Mouse (Mus musculus) hindbrain, embryonic 15.5 days (tissue): Measurements from ENCODE around the gene Pygm. TPM values are rescaled to one million over a fixed set of nuclear protein-coding genes. Genes with fewer than 3 reads are reported as not detected.

ENCODE experiments used
- ATAC-seq: fragments of 200-750 bp; cut with Nextera tagmentation; 2 replicates; pipeline ENCODE4 v1.8.0; 2017; ENCODE audit warnings: low read depth, moderate number of reproducible peaks, moderate TSS enrichment; ENCODE audit not compliant: low FRiP score
- H3K27ac ChIP-seq: fragments of 300-500 bp; sonication (generic); replicated peaks from 2 replicates; pipeline ENCODE4 v1.5.1; 2015; ENCODE audit warnings: mild to moderate bottlenecking, inconsistent platforms
- H3K27me3 ChIP-seq: fragments of 300-500 bp; sonication (generic); 2 replicates; pipeline ENCODE4 v1.6.1; 2015; ENCODE audit warnings: control low read depth, inconsistent platforms
- H3K36me3 ChIP-seq: fragments of 300-500 bp; sonication (generic); 2 replicates; pipeline ENCODE4 v1.6.1; 2015; ENCODE audit warnings: control low read depth, inconsistent platforms
- H3K4me1 ChIP-seq: fragments of 300-500 bp; sonication (generic); replicated peaks from 2 replicates; pipeline ENCODE4 v1.6.1; 2015; ENCODE audit warnings: control low read depth, inconsistent platforms
- H3K4me2 ChIP-seq: fragments of 300-500 bp; sonication (generic); 2 replicates; pipeline ENCODE4 v1.6.1; 2015; ENCODE audit warnings: moderate library complexity, mild to moderate bottlenecking, inconsistent platforms
- H3K4me3 ChIP-seq: fragments of 300-500 bp; sonication (generic); 2 replicates; pipeline ENCODE4 v1.5.1; 2015; ENCODE audit warnings: mild to moderate bottlenecking, inconsistent platforms
- H3K9ac ChIP-seq: fragments of 300-500 bp; sonication (generic); 2 replicates; pipeline ENCODE4 v1.6.1; 2015; ENCODE audit warnings: inconsistent platforms
- H3K9me3 ChIP-seq: fragments of 300-500 bp; sonication (generic); 2 replicates; pipeline ENCODE4 v1.6.1; 2016; ENCODE audit warnings: control low read depth, inconsistent platforms
- WGBS: fragments of 180-500 bp; shearing (Covaris S2); methylation state at CpG from one replicate; pipeline ENCODE4 v1.1.7; 2015; 5-methylcytosine and 5-hydroxymethylcytosine counted together
- polyA plus RNA-seq: library from polyadenylated mRNA; unstranded; fragments of >200 nt; fragmentation: Nextera tagmentation; extraction: Ambion mirVana; gene quantifications from 2 replicates; pipeline ENCODE4 v1.2.1, GENCODE M21; 2015

The Pygm gene
- polyA plus RNA-seq: 7.0 and 7.6 TPM in 2 replicates

- WGBS: 23% methylated on average over 7 of the region's 7 CpGs
- H3K4me2 ChIP-seq: no peak within 1 kb of the TSS
- ATAC-seq: no peak
- no peaks in the 10 kb centered on the region; the same call in 1 of the 2 replicates for H3K4me1 ChIP-seq
- H3K9ac ChIP-seq: no peak within 1 kb of the TSS
- H3K4me3 ChIP-seq: no peak within 1 kb of the TSS
- no peaks in the 10 kb centered on the region for H3K36me3 ChIP-seq
- H3K9me3 ChIP-seq: no peaks in the 10 kb centered on the region
- no peaks in the 10 kb centered on the region for H3K27me3 ChIP-seq
- H3K27ac ChIP-seq: peak within 1 kb of the TSS; percentile 38; the same call in 1 of the 2 replicates
Observed at GRCm38 (mm10) chr19:6384128-6384527, at the start of gene Pygm. TSS of gene Pygm (plus strand) at chr19:6384399.

- WGBS: under 1% methylated on average over 43 of the region's 43 CpGs
- Histone ChIP-seq H3K4me2 (peak within 1 kb of the TSS; percentile 90), H3K4me1 (peaks cover 26% of the 10 kb centered on the region), H3K9ac (peak within 1 kb of the TSS; percentile 92), H3K9me3 (no peaks in the 10 kb centered on the region), H3K27me3 (no peaks in the 10 kb centered on the region), H3K36me3 (peaks cover 19% of the 10 kb centered on the region), H3K4me3 (peak within 1 kb of the TSS; percentile 84), H3K27ac (peak within 1 kb of the TSS; percentile 84)
- peak; percentile 96 for ATAC-seq
Observed at GRCm38 (mm10) chr19:6334673-6335457, 49.3 kb upstream of the Pygm start, which contains the start of gene Men1. TSS of gene Men1 (plus strand) at chr19:6334979.

DNA sequence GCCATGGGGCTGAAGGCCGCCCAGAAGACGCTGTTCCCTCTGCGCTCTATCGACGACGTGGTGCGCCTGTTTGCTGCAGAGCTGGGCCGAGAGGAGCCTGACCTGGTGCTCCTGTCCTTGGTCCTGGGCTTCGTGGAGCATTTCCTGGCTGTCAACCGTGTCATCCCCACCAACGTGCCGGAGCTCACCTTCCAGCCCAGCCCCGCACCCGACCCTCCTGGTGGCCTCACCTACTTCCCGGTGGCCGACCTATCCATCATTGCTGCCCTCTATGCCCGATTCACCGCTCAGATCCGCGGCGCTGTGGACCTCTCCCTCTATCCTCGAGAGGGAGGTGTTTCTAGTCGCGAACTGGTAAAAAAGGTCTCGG, 48.8 kb upstream of the Pygm start:
- Histone ChIP-seq H3K4me1 (peaks cover 29% of the 10 kb centered on the region), H3K4me3 (peak overlapping the region; percentile 84), H3K9me3 (no peaks in the 10 kb centered on the region), H3K27me3 (no peaks in the 10 kb centered on the region), H3K36me3 (peaks cover 25% of the 10 kb centered on the region), H3K27ac (peak overlapping the region; percentile 84), H3K9ac (peak overlapping the region; percentile 92), H3K4me2 (peak overlapping the region; percentile 90)
- ATAC-seq: no peak
- WGBS: under 1% methylated on average over 25 of the region's 25 CpGs

GRCm38 (mm10) chr19:6336920-6337319, 47.3 kb upstream of the Pygm start:
- no peak overlapping the region for H3K27ac ChIP-seq
- H3K4me3 ChIP-seq: peak overlapping the region; percentile 84; the same call in 1 of the 2 replicates
- H3K4me2 ChIP-seq: peak overlapping the region; percentile 90
- H3K9me3 ChIP-seq: no peaks in the 10 kb centered on the region
- peaks cover 40% of the 10 kb centered on the region for H3K4me1 ChIP-seq
- WGBS: 92% methylated on average over 10 of the region's 10 CpGs
- ATAC-seq: no peak
- peaks cover 27% of the 10 kb centered on the region for H3K36me3 ChIP-seq
- 0 out of 2 replicates have a peak overlapping the region, but pooled peaks have one; percentile 92 for H3K9ac ChIP-seq
- H3K27me3 ChIP-seq: no peaks in the 10 kb centered on the region

DNA sequence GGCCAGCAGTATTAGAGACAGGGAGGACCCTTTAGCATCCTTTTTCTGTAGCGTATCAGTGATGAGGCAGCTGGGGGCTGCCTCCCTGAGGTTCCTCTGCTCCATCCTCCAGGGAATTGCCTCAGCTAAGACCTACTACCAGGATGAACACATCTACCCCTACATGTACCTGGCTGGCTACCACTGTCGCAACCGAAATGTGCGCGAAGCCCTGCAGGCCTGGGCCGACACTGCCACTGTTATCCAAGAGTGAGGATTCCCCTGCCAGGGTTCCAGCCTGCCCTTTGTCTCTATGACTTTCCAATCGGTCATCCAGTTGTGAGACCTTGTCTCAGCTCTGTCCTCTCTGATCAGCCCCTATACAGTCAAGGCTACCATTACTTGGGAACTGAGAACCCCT, 46.0 kb upstream of the Pygm start:
- Histone ChIP-seq H3K4me2 (no peak overlapping the region), H3K9ac (no peak overlapping the region), H3K36me3 (peaks cover 32% of the 10 kb centered on the region), H3K27me3 (no peaks in the 10 kb centered on the region), H3K9me3 (no peaks in the 10 kb centered on the region), H3K4me3 (no peak overlapping the region), H3K27ac (no peak overlapping the region), H3K4me1 (peaks cover 39% of the 10 kb centered on the region)
- ATAC-seq: no peak
- WGBS: 94% methylated on average over 7 of the region's 7 CpGs

DNA sequence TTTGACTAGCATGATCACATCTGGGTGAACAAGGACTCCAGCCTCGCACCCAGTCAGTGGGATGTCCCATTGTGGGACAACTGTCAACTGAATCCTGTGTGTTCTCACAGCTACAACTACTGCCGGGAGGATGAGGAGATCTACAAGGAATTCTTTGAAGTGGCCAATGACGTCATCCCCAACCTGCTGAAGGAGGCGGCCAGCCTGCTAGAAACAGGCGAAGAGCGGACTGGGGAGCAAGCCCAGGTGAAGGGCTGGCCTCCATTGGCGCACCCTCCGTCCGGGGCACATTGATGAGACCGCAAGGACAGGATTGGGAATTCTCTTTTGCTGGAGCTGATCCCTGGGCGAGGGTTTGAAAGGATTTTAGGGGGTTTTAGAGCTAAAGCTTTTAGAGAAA, 45.5 kb upstream of the Pygm start:
- 97% methylated on average over 11 of the region's 11 CpGs for WGBS
- Histone ChIP-seq H3K9me3 (no peaks in the 10 kb centered on the region), H3K27ac (no peak overlapping the region), H3K36me3 (peaks cover 32% of the 10 kb centered on the region), H3K4me2 (no peak overlapping the region), H3K4me3 (no peak overlapping the region), H3K4me1 (peaks cover 39% of the 10 kb centered on the region), H3K27me3 (no peaks in the 10 kb centered on the region), H3K9ac (no peak overlapping the region)
- no peak for ATAC-seq

- WGBS: 95% methylated on average over 6 of the region's 6 CpGs
- no peak for ATAC-seq
- Histone ChIP-seq H3K9ac (no peak overlapping the region), H3K27me3 (no peaks in the 10 kb centered on the region), H3K4me3 (no peak overlapping the region), H3K4me1 (peaks cover 39% of the 10 kb centered on the region), H3K4me2 (no peak overlapping the region), H3K9me3 (no peaks in the 10 kb centered on the region), H3K36me3 (peaks cover 36% of the 10 kb centered on the region), H3K27ac (no peak overlapping the region)
Observed at GRCm38 (mm10) chr19:6339191-6339590, 45.0 kb upstream of the Pygm start.

DNA sequence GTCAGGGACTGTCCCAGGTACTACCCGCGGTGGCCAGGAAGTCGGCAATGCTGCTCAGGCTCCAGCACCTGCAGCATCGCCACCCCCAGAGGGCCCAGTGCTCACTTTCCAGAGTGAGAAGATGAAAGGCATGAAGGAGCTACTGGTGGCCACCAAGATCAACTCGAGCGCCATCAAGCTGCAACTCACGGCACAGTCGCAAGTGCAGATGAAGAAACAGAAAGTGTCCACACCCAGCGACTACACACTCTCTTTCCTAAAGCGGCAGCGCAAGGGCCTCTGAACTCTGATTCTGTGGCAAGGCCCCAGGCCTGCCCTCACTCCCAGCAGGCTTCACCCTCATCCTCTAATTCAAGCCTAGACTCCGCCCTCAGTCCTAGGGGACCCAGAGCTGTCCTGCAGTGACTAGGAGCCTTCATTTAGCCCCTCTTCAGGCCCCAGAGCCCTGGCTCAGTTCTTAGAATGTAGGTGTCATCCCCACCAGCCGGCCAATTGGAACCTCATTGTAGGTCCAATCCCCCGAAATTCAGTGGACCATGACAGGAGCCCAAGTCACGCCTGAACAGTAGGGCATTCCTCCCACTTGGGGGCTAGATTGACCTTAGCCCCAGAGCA, 44.2 kb upstream of the Pygm start:
- H3K4me3 ChIP-seq: no peak overlapping the region
- ATAC-seq: no peak
- no peaks in the 10 kb centered on the region for H3K27me3 ChIP-seq
- peak overlapping the region; percentile 10; the same call in 1 of the 2 replicates for H3K27ac ChIP-seq
- H3K4me2 ChIP-seq: peak overlapping the region; percentile 79; the same call in 1 of the 2 replicates
- H3K9me3 ChIP-seq: no peaks in the 10 kb centered on the region
- peaks cover 39% of the 10 kb centered on the region for H3K4me1 ChIP-seq
- 65% methylated on average over 15 of the region's 15 CpGs for WGBS
- H3K9ac ChIP-seq: no peak overlapping the region
- peaks cover 43% of the 10 kb centered on the region for H3K36me3 ChIP-seq

DNA sequence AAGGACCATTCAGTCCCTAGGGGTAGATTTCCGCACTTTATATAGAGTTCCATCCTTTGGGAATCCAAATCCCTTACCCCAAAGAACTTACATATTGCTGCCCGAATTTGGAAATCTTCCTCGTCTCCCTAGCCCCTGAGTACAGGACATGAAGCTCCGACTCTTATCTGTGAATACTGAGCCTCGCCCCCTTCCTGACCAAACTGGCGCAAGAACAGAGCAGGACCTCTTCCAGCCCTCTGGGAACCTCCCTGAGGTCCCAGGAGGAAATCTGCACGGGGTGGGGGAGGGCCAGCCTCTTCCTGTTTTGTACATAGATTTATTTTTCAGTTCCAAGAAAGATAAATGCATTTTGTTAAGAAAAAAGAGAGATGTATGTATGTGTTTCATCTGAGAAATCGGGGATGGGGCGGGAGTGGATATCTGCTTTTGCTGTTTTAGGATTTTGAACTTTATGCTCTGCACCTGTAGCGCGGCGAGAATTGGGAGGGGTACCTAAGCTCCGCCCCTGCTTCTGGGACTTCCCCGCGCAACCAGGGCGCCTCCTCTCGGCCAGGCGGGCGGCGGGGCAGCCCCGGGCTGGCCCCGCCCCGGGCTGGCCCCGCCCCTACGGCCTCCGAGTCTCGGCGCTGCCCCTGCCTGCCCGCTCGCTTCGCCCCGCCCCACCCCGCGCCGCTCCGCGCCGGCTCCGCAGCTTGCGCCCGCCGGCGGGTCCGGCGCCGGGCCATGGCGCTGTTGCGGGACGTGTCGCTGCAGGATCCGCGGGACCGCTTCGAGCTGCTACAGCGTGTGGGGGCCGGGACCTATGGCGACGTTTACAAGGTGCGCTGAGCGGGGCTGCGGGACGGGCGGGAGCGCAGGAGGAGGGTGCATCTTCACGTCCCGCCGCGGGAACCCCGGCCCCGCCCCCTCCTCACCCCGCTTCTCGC, 43.4 kb upstream of the Pygm start, which contains the start of gene Map4k2:
TSS of gene Map4k2 (plus strand) at position 612 of the 929 bp plus-strand sequence.
- peak within 1 kb of the TSS; percentile 52 for H3K4me3 ChIP-seq
- H3K27ac ChIP-seq: peak within 1 kb of the TSS; percentile 43
- ATAC-seq: peak; percentile 65; the same call in 1 of the 2 replicates
- peaks cover 36% of the 10 kb centered on the region for H3K4me1 ChIP-seq
- H3K36me3 ChIP-seq: peaks cover 51% of the 10 kb centered on the region
- no peaks in the 10 kb centered on the region for H3K9me3 ChIP-seq
- 10% methylated on average over 55 of the region's 72 CpGs for WGBS
- peak within 1 kb of the TSS; percentile 51 for H3K9ac ChIP-seq
- no peaks in the 10 kb centered on the region for H3K27me3 ChIP-seq
- H3K4me2 ChIP-seq: peak within 1 kb of the TSS; percentile 79

DNA sequence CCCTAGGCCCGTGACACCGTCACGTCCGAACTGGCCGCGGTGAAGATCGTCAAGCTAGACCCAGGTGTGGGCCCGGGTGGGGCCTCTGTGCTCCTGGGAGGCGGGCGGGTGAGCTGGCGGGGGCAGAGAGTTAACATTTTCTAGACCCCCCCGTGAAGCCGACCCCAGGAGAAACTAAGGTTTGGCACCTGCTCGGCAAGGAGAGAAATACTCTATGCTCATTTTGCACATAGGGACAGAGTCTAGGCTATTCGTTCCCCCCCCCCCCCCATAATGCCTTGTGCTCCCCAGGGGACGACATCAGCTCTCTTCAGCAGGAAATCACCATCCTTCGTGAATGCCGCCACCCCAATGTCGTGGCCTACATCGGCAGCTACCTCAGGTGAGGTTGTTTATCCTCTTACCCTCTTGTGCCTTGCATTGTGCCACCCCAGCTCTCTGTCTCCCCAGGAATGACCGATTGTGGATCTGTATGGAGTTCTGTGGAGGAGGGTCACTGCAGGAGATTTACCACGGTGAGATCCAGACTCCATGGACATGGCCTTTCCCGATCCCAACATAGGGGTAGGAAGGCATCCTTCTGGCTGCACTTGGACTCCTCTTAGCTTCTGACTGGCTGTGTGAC, 42.6 kb upstream of the Pygm start:
- H3K4me2 ChIP-seq: peak overlapping the region; percentile 79
- peak overlapping the region; percentile 43 for H3K27ac ChIP-seq
- H3K4me1 ChIP-seq: peaks cover 28% of the 10 kb centered on the region
- H3K36me3 ChIP-seq: peaks cover 58% of the 10 kb centered on the region
- H3K4me3 ChIP-seq: peak overlapping the region; percentile 52
- no peak for ATAC-seq
- no peaks in the 10 kb centered on the region for H3K27me3 ChIP-seq
- H3K9me3 ChIP-seq: no peaks in the 10 kb centered on the region
- 10% methylated on average over 23 of the region's 23 CpGs for WGBS
- peak overlapping the region; percentile 51 for H3K9ac ChIP-seq

GRCm38 (mm10) chr19:6342276-6342933, 41.8 kb upstream of the Pygm start:
- no peak for ATAC-seq
- no peak overlapping the region for H3K9ac ChIP-seq
- 73% methylated on average over 5 of the region's 5 CpGs for WGBS

More at GRCm38 (mm10) chr19:6342276-6342933, 41.8 kb upstream of the Pygm start:
- Histone ChIP-seq H3K4me3 (no peak overlapping the region), H3K4me1 (peaks cover 20% of the 10 kb centered on the region), H3K9me3 (no peaks in the 10 kb centered on the region), H3K4me2 (peak overlapping the region; percentile 79), H3K27me3 (no peaks in the 10 kb centered on the region), H3K36me3 (peaks cover 62% of the 10 kb centered on the region), H3K27ac (no peak overlapping the region)
